Mouse (Mus musculus): ENCODE data around the gene Gpc6.

Gpc6 gene

DNA sequence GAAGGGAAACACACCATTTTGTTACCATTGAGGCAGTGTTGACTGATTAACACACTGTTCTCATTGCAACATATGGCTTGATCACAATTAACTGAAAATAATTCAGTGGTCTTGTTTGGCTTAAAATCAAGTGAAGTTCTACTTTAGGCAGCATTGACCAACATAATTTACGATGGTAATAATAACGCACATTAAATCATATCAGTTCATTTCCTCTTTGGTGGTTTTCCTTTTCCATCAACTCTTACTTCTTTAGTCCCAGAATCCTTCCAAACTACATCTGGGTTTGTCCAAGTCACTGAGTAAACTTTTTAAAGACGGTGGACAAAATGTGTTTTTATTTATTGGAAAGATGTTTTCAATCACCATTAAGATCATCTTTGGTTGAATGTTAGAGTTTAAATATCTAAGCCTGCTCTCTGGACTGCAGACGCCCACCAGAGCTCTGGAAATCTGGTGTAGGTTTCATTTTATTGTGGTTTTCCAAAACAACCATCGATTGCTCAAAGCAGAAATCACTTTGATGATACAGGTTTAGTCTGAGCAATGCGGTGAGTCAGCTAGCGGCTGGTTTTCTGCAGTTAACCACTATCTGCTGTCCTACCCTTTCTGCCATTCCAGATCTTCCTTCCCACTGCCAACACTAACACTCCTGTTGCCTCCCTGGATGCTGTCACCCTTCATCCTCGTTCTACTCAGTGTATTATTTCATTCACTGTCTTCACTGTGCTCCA is 314.7 kb downstream of the Gpc6 start:
- DNase-seq (ENCODE audit: low spot score in 2 of 2) = no peak

DNA sequence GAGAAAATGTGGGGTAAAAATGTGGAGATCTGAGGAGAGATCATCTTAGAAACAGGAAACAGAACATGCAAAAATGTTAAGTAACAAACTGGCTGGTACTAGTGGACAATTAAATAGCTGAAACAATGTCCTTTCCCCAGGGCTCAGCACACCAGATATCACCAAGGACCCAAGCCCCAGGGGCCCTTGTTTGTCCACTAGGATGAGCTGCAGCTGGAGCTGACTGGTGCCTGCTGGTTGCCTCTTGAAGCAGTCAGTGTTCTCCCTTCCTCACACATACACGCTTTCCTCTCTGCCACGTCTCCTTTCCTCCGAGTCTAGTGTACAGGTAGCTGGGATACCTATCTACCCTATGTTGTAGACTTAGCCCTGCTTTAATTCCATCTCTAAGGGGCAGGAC is 320.5 kb downstream of the Gpc6 start:
- DNase-seq (ENCODE audit: low spot score in 2 of 2) = no peak

DNA sequence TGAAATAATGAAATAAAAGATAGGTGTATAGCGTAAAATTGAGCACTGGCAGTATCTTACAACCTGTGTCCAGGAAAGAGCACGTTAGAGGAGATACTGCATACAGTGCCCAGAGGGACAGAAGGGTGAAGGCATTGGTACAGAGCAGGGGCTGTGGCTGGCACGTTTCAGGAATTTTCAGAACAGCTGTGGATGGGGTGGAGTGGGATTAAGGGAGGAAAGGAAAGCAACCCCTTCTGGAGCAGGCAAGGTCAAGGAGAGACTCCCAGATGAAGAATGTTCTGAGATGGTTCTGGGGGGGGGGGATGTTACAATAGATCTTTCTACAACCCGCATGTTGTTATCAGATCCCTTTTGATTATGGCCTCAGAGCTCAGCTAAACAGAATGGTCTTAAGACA is 331.1 kb downstream of the Gpc6 start:
- DNase-seq (ENCODE audit: low spot score in 2 of 2) = no peak

DNA sequence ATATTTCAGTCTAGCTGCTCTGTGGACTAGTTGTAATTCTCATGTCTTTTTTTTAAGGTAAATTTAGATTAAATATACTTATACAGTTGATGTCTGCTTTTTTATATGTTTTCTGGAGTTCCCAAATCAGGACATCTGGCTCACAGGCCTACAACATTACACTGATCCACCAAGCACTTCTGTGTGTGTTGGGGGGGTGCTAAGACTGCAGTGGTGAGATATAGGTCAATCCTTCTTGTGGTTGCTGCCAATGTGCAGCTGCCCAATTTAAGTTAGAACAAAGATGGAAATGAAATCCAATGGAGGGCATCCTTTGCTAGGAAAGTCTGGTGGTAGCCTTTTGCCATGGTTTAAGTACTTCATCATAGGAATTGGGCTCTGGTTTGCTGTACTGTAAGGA is 340.5 kb downstream of the Gpc6 start:
- DNase-seq (ENCODE audit: low spot score in 2 of 2) = no peak

DNA sequence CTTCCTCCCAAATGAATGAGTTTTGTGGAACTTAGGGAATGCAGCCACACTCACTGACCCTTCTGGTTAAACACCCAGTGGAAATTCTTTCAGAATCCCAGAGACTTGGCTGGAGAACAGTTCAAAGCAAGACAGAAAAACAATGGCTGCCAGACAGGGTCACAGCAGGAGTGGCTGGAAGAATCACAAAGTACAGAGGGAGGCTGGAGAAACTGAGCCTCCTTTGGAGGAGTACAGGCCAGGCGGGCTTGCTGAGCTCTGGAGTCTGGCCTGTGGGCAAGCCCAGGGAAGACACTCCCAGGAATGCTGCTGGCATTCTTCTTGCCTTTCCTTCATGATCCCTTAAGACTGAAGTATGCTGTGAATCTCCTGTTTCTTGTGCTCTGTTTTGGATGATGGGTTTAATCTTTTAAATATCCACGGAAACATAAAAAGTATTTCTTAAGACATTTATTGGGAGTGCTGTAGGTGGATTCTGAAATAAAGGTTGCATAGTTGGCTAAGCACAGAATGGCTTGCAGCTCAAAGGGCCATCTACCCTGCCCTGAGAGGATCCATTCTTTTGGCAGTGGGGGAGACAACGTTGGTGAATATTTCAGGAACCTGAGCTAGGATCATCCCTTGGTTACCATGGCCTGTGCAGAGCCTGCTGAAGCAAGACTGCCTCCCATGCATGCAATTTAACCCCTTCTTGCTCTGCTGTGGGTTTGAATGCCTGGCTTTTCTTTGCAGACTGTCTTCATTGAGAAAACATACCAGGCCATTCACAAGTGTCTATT is 342.9 kb downstream of the Gpc6 start:
- no peak for DNase-seq (ENCODE audit: low spot score in 2 of 2)

DNA sequence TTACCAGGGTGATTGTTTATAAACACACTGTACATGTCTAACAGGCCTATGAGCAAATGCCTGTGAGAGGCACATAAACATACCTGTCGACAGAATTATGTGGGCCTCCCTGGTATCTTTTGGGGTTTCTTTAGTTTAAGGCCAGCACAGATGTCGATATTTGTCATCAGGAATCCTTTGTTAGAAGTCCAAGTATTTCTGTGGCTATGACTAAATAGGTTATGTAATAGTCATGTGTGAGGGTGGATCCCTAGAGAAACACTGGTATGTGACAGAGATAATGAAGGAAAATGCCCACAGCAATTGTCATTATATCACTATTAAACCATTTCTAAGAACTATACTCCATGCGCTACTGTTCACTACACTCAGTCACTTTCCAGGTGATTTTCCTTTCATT is 358.5 kb downstream of the Gpc6 start:
- DNase-seq (ENCODE audit: low spot score in 2 of 2) = no peak

DNA sequence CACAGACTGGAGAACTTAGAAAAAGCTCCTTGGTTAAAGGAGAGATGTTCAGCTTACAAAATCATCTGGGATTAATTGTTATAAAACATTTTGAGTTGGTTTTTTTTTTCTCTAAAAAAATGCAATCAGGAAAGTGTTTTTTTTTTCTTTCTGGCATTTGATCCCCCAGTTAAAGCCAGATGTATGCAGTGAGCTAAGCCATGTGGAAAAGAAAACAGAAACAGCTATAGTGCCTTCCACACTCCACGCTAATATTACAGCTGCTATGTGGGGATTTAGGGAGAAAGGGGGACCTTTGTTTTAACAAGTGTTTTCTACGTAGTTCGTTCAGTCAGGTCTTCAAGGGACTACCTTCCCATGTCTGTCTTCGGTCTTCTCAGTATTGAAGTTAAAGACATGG is 368.6 kb downstream of the Gpc6 start:
- DNase-seq (ENCODE audit: low spot score in 2 of 2) = no peak

DNA sequence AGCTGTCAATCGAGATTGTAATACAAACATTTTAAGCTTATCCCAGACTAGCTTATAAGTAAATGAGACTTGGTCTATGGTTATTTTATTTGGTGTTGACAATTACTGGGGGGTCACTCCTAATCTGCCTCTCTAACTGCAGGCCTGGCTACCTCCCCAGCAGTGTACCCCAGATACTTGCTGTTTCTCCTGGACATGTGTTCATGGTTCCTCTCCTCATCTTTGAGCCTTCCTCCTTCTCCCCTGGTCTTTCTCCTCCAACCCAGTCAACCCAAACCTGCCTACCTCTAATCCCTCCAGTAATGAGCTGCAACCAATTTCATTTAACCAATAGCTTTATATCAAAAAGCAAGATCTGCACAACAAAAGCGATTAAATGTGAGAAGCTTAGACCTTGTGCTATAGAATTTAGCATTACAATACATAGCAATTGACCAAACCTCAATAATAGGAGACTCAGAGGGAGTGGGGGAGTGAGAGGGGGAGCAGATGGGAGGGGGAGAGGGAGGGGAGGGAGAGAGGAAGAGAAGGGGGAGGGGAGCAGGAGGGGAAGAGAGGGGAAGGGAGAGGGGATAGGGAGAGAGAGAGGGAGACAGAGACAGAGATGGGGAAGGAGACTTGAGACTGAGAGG is 371.2 kb downstream of the Gpc6 start:
- DNase-seq (ENCODE audit: low spot score in 2 of 2) = no peak

DNA sequence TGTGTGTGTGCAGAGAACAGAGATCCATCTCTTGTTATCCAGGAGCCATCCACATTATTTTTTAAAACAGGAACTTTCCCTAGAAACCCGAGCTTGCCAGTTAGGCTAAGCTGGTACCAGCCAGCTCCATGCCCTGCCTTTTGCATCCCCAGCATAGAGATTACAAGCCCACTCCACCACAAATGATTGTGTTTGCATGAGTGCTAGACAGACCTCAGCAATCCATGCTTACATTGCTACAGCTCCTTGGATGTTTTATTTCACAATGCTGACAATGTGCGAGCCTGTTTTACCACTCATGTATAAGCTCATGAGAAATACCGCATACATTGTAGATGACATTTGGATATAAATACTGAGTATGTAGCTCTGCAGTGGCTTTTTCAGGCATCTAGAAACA is 375.9 kb downstream of the Gpc6 start:
- no peak for DNase-seq (ENCODE audit: low spot score in 2 of 2)

DNA sequence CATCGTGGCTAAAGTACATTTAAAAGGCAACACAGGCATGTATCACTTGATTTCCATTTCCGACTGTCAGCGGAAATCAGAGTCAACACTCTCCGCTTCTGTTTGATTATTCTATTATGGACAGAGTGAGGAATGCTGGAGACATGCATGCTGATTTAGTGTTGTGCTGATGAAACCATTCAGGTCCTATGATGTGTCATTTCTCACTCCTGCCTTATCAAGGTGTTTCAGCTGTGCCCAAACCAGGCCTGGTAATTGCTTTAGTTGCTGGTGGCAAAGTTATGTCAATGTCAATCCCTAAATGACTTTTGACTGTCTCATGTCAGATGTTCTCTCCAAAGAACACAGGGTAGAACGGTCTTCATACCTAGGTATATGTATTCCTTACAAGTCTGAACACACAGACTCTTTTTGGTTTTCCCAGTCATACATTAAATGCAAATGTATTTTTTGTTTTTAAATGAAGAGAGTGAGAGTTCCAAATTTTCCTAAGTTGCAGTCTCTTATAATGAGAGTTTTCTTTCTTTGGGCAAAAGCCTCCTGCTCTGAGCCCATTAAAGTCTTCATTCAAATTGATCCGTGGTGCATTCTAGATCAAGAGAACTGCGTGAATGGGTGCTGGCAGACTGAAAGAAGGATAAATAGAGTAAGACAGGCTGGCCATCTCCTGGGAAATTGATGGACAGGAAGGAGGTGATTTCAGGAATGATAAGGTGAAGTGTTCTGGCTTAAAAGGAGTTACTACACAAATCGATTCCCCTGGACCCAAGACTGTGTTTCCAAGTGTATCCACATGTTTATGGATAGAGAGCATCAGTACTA is 379.0 kb downstream of the Gpc6 start:
- DNase-seq (ENCODE audit: low spot score in 2 of 2) = no peak

DNA sequence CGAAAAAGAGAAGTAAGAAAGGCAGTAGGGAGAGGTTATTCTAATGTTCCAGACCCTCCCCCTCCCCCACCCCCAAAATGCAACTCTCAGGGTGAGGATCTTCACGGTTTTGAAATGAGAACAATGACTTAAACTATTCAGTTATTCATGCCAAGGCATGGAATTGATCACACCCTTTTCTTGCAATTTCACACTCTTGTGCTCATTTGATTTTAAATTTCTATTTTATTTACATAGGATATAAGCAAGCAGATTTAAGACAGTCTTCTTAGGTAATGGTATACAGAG is 379.6 kb downstream of the Gpc6 start:
- DNase-seq (ENCODE audit: low spot score in 2 of 2) = no peak

DNA sequence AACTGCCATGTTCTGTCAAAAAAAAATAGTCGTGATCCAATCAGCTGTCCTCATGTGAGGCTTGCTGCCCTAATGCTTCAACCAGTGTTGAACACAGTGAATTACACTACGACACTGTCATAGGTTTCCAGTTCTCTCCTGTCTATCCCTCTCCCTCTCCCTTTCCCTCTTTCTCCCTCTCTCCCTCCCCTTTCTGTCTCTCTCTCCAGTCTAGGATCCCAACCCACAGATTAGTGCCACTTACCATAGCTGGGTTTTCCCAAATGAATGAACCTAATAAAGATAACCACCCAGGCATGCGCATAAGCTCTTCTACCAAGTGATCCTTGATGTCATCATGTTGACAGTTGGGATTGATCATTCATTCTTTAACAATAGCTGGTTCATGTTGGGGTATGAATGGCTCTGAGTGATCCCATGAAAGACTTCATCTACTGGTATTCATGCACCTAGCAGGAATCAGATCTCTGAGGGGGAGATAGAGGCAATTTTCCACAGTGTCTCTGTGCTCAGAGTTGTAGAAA is 384.9 kb downstream of the Gpc6 start:
- no peak for DNase-seq (ENCODE audit: low spot score in 2 of 2)

DNA sequence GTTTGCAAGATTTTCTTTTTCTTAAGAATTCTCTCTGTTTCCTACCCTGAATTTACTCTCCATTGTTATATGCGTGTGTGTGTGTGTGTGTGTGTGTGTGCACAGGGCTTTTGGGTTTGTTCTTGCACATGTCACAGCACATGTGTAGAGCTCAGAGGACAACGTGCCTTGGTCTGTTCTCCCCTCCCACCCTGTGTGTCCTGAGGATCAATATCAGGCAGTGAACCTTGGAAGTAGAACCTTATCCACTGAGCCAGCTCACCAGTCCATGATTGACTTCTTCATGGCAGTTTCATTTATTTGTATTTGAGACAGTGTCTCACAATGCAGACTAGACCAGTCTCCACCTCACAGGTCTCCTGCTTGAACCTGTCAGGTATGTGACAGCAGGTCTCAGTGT is 399.1 kb downstream of the Gpc6 start:
- DNase-seq (ENCODE audit: low spot score in 2 of 2) = no peak

DNA sequence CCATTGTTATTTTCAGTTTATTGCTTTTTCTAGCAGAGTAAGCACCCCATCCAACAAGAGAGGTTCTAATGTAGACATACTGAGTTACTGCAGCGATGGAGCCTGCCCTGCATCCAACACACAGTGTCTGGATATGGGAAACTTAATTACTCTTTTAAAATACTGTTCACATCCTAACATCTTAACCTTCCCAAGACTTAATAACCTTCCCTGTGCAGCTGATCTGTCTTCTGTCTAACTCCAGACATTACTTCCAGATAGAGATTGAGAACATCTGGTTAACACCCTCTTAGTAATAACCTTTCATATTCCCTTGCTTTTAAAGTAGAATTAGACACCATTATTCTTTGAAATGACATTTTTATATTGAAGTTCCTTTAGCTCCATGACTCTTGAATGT is 407.1 kb downstream of the Gpc6 start:
- DNase-seq (ENCODE audit: low spot score in 2 of 2) = no peak

DNA sequence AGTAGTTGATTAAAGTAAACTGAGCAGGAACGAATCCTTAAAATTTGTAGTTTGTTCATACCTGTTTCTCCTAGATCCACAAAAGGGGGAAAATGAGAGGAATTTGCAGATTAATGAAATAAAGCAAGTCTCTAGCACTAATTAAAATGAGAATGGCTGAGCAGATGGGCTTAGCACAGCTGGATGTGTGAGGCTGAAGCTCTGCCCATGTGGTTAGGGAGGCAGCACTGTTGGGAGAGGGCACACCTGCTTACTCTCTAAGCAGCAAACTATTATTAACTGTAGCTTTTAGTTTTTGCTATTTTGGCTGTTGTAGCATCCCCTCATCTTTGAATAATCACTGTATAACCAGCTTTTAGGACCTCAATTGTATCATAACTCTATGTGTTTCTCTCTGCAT is 412.2 kb downstream of the Gpc6 start:
- DNase-seq (ENCODE audit: low spot score in 2 of 2) = no peak

DNA sequence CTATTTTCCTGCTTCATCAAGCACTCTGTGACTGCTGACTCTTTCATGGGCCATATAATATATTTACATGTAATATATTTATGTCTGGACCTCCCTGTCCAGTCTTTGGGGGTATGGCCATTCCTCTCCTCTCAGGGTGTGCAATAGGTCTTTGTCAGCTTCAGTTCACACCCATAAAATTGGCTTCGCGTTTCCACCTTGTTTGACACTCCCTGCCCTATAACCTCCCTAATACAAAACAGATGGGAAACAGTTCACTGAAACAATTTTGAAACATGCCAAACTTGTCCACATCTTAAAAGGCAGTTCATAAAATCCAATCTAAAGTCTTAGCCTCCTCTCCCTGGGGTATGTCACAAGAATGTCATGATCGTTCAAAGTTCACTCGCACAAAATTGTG is 415.4 kb downstream of the Gpc6 start:
- DNase-seq (ENCODE audit: low spot score in 2 of 2) = no peak

DNA sequence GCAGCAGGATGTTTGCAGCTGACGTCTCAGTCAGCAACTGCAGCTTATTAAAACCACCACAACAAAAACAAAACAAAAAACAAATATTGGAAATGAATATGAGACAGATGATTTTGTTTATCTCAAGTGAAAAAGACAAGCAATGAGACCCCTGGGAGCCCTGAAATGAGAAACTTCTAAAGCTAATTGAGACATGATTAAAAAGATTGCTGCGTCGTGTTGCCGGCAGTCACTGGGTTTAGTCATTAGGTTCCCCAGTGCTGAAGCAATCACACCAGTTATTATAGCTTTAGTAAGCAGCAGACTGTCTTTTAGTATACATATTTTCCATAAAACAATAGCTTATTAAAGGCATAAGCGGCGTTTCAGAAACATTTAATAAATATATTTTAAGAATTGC is 419.4 kb downstream of the Gpc6 start:
- DNase-seq (ENCODE audit: low spot score in 2 of 2) = no peak

DNA sequence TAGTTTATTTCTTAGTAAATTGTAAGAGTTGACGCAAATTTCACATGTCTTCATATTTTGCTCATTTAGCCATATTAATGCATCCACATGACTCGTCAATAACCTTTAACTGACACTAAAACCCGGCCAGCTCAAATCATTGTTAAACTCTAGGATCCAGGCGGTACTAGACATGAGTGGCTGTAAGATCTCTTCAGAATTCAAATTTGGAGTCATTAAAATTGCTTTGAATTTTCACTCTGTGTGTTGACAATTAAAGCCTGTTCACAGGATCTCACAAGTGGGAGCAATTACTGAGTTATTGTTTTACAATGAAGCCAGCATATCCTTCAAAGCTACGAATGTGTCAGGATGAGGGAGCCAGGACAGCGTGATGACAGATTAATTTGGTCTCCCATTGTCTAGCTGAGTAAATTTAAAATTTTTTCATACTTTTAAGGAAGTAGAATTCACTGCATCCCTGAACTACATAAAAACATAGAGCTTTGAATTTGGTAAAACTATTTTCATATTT is 421.3 kb downstream of the Gpc6 start:
- no peak for DNase-seq (ENCODE audit: low spot score in 2 of 2)

DNA sequence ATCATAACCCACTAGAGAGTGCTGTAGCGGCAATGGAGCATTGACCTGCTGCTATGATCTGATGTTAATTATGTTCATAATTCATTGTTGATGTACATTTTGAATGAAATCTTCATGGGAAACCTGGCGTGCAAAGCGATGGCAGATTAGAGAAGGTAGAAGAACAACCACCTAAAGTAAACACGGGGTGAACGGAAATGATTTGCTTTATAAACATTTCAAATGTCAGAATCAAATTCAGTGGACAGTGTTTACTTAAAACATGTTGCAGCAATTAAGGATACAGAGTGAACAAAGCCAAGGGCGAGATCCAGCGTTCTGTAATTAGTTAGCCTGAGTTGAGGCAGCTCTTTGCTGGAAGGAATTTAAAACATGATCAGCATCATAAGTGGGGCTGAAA is 426.2 kb downstream of the Gpc6 start:
- no peak for DNase-seq (ENCODE audit: low spot score in 2 of 2)

DNA sequence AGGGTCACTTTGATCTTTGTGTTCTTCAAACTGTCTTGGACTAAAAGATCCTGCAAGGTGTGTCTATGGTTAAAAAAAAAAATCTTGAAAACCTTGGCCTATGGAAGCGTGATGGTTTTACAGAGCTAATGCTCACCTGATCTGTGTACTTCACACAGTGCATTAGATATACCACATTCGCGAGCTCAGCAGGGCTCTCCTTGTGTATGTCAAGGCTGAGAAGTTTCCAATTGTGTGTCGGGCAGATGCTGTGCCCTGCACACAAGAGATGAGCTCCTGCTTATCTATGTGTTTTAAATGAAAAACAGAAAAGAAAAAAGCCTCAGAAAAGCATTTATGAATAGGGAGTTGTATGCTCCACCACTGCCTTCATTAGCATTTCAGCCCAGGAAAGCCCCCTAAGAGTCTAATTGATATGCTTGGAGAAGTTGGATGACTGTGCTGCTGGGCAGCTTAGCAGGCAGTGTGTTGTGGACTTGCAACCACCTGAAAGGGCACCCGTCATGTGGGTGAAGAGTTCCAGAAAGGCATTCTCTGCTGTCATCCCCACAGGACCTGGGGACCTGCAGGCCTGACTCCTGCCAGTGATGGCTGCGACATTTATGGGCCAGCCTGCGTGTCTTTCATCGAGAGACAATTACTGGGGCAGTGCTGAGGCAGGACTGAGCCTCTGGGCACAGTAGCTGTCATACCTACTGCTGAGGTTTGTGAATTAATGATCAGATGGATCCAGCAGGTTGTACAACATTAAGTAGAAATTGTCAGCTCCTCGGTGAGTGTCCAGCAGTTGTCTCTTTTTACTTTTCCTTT is 436.2 kb downstream of the Gpc6 start:
- no peak for DNase-seq (ENCODE audit: low spot score in 2 of 2)

DNA sequence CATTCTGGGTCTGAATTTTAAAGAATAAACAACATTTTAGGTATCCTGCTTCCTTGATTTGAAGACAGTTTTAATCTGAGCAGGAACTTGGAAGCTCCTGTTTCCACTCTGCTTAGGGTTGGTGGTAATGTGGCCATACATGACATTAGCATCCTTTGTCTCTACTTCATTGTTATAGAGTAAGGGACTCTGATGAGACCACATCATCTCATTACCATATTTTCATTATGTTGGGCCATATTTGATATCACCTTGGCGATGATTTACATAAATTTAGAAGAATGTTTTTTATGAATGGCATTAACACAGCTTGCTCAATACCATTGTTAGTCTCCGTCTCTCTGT is 436.8 kb downstream of the Gpc6 start:
- DNase-seq (ENCODE audit: low spot score in 2 of 2) = no peak

All from thymus, postnatal 10 days (tissue).